Mouse (Mus musculus): ENCODE measurements around the gene Clic4. TPM values are rescaled to one million over a fixed set of nuclear protein-coding genes. Genes with fewer than 3 reads are reported as not detected.

The Clic4 gene
- polyA plus RNA-seq, 1 experiment, result 250 TPM

GRCm38 (mm10) chr4:135258521-135258920 is 14.1 kb downstream of the Clic4 start:
- TF ChIP-seq MAX (IDR thresholded peaks at IDR 0.05; ENCODE audit: low read depth) (no peak), TCF3 (IDR thresholded peaks at IDR 0.05; ENCODE audit: insufficient read length, low read depth) (no peak), POLR2AphosphoS2 (IDR thresholded peaks at IDR 0.05; ENCODE audit: insufficient read length, low read depth) (no peak), SRF (IDR thresholded peaks at IDR 0.05; ENCODE audit: control insufficient read depth, insufficient read length, low read depth) (no peak), REST (IDR thresholded peaks at IDR 0.05; ENCODE audit: insufficient read depth, insufficient read length) (no peak), MYOG (IDR thresholded peaks at IDR 0.05; ENCODE audit: control insufficient read depth in 1 of 3, insufficient read depth in 1 of 3, insufficient read length in 2 of 3, low read depth in 2 of 3) (no peak), USF1 (IDR thresholded peaks at IDR 0.05; ENCODE audit: low read depth) (no peak), MYOD1 (IDR thresholded peaks at IDR 0.05; ENCODE audit: control insufficient read depth in 1 of 3, insufficient read length in 2 of 3, low read depth in 2 of 3) (no peak), E2F4 (IDR thresholded peaks at IDR 0.05; ENCODE audit: insufficient read depth) (no peak), POLR2A (IDR thresholded peaks at IDR 0.05; ENCODE audit: insufficient read length, low read depth) (no peak), TCF12 (IDR thresholded peaks at IDR 0.05; ENCODE audit: insufficient read depth, poor library complexity, severe bottlenecking) (no peak), CEBPB (IDR thresholded peaks at IDR 0.05; ENCODE audit: insufficient read depth, poor library complexity, severe bottlenecking) (no peak)
- H3K4me3 ChIP-seq, result no peak overlapping the region
- H3K27me3 ChIP-seq (ENCODE audit: control insufficient read depth, insufficient read depth, insufficient read length), result no peaks in the 10 kb centered on the region
- peaks cover 96% of the 10 kb centered on the region for H3K79me2 ChIP-seq (ENCODE audit: control insufficient read depth, insufficient read depth)
- peaks cover 25% of the 10 kb centered on the region for H3K36me3 ChIP-seq (ENCODE audit: control insufficient read depth, insufficient read depth)
- no peak overlapping the region for H3K4me2 ChIP-seq (ENCODE audit: low read depth)
- H3ac ChIP-seq (ENCODE audit: control insufficient read depth, insufficient read length), result no peak overlapping the region

- Histone ChIP-seq H3K27me3 (ENCODE audit: control insufficient read depth, insufficient read depth, insufficient read length) (no peaks in the 10 kb centered on the region), H3K4me3 (no peak overlapping the region), H3K4me2 (ENCODE audit: low read depth) (no peak overlapping the region), H3K79me2 (ENCODE audit: control insufficient read depth, insufficient read depth) (peaks cover 96% of the 10 kb centered on the region), H3ac (ENCODE audit: control insufficient read depth, insufficient read length) (no peak overlapping the region), H3K36me3 (ENCODE audit: control insufficient read depth, insufficient read depth) (peaks cover 23% of the 10 kb centered on the region)
- no peak for TF ChIP-seq MYOD1 (IDR thresholded peaks at IDR 0.05; ENCODE audit: control insufficient read depth in 1 of 3, insufficient read length in 2 of 3, low read depth in 2 of 3)
These were observed 14.6 kb downstream of the Clic4 start for GRCm38 (mm10) chr4:135257881-135258476.

GRCm38 (mm10) chr4:135256536-135257450 is 15.8 kb downstream of the Clic4 start:
- Histone ChIP-seq H3K79me2 (ENCODE audit: control insufficient read depth, insufficient read depth) (peaks cover 96% of the 10 kb centered on the region), H3K4me3 (no peak overlapping the region), H3K27me3 (ENCODE audit: control insufficient read depth, insufficient read depth, insufficient read length) (no peaks in the 10 kb centered on the region), H3K36me3 (ENCODE audit: control insufficient read depth, insufficient read depth) (peaks cover 13% of the 10 kb centered on the region), H3K4me2 (ENCODE audit: low read depth) (peak overlapping the region; percentile 20), H3ac (ENCODE audit: control insufficient read depth, insufficient read length) (no peak overlapping the region)
- TF ChIP-seq CEBPB (IDR thresholded peaks at IDR 0.05; ENCODE audit: insufficient read depth, poor library complexity, severe bottlenecking) (no peak), MYOD1 (IDR thresholded peaks at IDR 0.05; ENCODE audit: control insufficient read depth in 1 of 3, insufficient read length in 2 of 3, low read depth in 2 of 3) (no peak), SRF (IDR thresholded peaks at IDR 0.05; ENCODE audit: control insufficient read depth, insufficient read length, low read depth) (no peak), TCF12 (IDR thresholded peaks at IDR 0.05; ENCODE audit: insufficient read depth, poor library complexity, severe bottlenecking) (no peak), REST (IDR thresholded peaks at IDR 0.05; ENCODE audit: insufficient read depth, insufficient read length) (no peak), TCF3 (IDR thresholded peaks at IDR 0.05; ENCODE audit: insufficient read length, low read depth) (no peak), E2F4 (IDR thresholded peaks at IDR 0.05; ENCODE audit: insufficient read depth) (no peak), POLR2AphosphoS2 (IDR thresholded peaks at IDR 0.05; ENCODE audit: insufficient read length, low read depth) (no peak), POLR2A (IDR thresholded peaks at IDR 0.05; ENCODE audit: insufficient read length, low read depth) (no peak), USF1 (IDR thresholded peaks at IDR 0.05; ENCODE audit: low read depth) (no peak), MYOG (IDR thresholded peaks at IDR 0.05; ENCODE audit: control insufficient read depth in 1 of 3, insufficient read depth in 1 of 3, insufficient read length in 2 of 3, low read depth in 2 of 3) (no peak), MAX (IDR thresholded peaks at IDR 0.05; ENCODE audit: low read depth) (no peak)

- TF ChIP-seq MYOD1 (IDR thresholded peaks at IDR 0.05; ENCODE audit: control insufficient read depth in 1 of 3, insufficient read length in 2 of 3, low read depth in 2 of 3) (no peak), SRF (IDR thresholded peaks at IDR 0.05; ENCODE audit: control insufficient read depth, insufficient read length, low read depth) (peak; percentile 67)
- Histone ChIP-seq H3K79me2 (ENCODE audit: control insufficient read depth, insufficient read depth) (peaks cover 98% of the 10 kb centered on the region), H3ac (ENCODE audit: control insufficient read depth, insufficient read length) (no peak overlapping the region), H3K4me3 (no peak overlapping the region), H3K36me3 (ENCODE audit: control insufficient read depth, insufficient read depth) (peaks cover 9% of the 10 kb centered on the region), H3K4me2 (ENCODE audit: low read depth) (peak overlapping the region; percentile 73), H3K27me3 (ENCODE audit: control insufficient read depth, insufficient read depth, insufficient read length) (no peaks in the 10 kb centered on the region)
These were observed 17.8 kb downstream of the Clic4 start for GRCm38 (mm10) chr4:135254770-135255169.

- no peaks in the 10 kb centered on the region for H3K27me3 ChIP-seq (ENCODE audit: control insufficient read depth, insufficient read depth, insufficient read length)
- H3K4me2 ChIP-seq (ENCODE audit: low read depth), result peak overlapping the region; percentile 73
- H3K79me2 ChIP-seq (ENCODE audit: control insufficient read depth, insufficient read depth), result peaks cover 99% of the 10 kb centered on the region
- H3K4me3 ChIP-seq, result no peak overlapping the region
- H3K36me3 ChIP-seq (ENCODE audit: control insufficient read depth, insufficient read depth), result peaks cover 13% of the 10 kb centered on the region
- TF ChIP-seq E2F4 (IDR thresholded peaks at IDR 0.05; ENCODE audit: insufficient read depth) (no peak), POLR2AphosphoS2 (IDR thresholded peaks at IDR 0.05; ENCODE audit: insufficient read length, low read depth) (no peak), POLR2A (IDR thresholded peaks at IDR 0.05; ENCODE audit: insufficient read length, low read depth) (no peak), REST (IDR thresholded peaks at IDR 0.05; ENCODE audit: insufficient read depth, insufficient read length) (no peak), TCF12 (IDR thresholded peaks at IDR 0.05; ENCODE audit: insufficient read depth, poor library complexity, severe bottlenecking) (no peak), TCF3 (IDR thresholded peaks at IDR 0.05; ENCODE audit: insufficient read length, low read depth) (no peak), MYOD1 (IDR thresholded peaks at IDR 0.05; ENCODE audit: control insufficient read depth in 1 of 3, insufficient read length in 2 of 3, low read depth in 2 of 3) (no peak), USF1 (IDR thresholded peaks at IDR 0.05; ENCODE audit: low read depth) (no peak), SRF (IDR thresholded peaks at IDR 0.05; ENCODE audit: control insufficient read depth, insufficient read length, low read depth) (no peak), MAX (IDR thresholded peaks at IDR 0.05; ENCODE audit: low read depth) (no peak), CEBPB (IDR thresholded peaks at IDR 0.05; ENCODE audit: insufficient read depth, poor library complexity, severe bottlenecking) (no peak), MYOG (IDR thresholded peaks at IDR 0.05; ENCODE audit: control insufficient read depth in 1 of 3, insufficient read depth in 1 of 3, insufficient read length in 2 of 3, low read depth in 2 of 3) (no peak)
- H3ac ChIP-seq (ENCODE audit: control insufficient read depth, insufficient read length), result no peak overlapping the region
These were observed 18.3 kb downstream of the Clic4 start for GRCm38 (mm10) chr4:135254321-135254720.

Measured in myocyte (in vitro differentiated cells).